Mouse (Mus musculus) gastrocnemius, adult 2 months (tissue): ENCODE data around the gene Mrps5. TPM values are rescaled to one million over a fixed set of nuclear protein-coding genes. Genes with fewer than 3 reads are reported as not detected.

Source experiments
- DNase-seq: peaks from one replicate; pipeline ENCODE4 v3.0.0; 2022
- H3K27ac ChIP-seq: fragments of 200-600 bp; 2 replicates; pipeline ENCODE4 v1.8.1; 2022; ENCODE audit warnings: mild to moderate bottlenecking
- H3K4me3 ChIP-seq: fragments of 200-600 bp; 2 replicates; pipeline ENCODE4 v1.8.1; 2022; ENCODE audit warnings: mild to moderate bottlenecking, moderate library complexity
- CTCF ChIP-seq: fragments of 200-600 bp; IDR thresholded peaks from 2 replicates; pipeline ENCODE4 v1.8.1; 2022; ENCODE audit warnings: antibody characterized with exemption, mild to moderate bottlenecking, moderate library complexity
- intact Hi-C: fragments of 180-260 bp; cut with DNase I; formaldehyde crosslinking; loops from one replicate; pipeline ENCODE4 v1.15.1; 2025
- total RNA-seq, 2 experiments: library from RNA; stranded (reverse); gene quantifications; 2 replicates each; pipeline ENCODE4 v1.2.3; 2021

Mrps5 gene
- total RNA-seq, 2 experiments from 2014 or later: 74.1 to 96.2 TPM

DNA sequence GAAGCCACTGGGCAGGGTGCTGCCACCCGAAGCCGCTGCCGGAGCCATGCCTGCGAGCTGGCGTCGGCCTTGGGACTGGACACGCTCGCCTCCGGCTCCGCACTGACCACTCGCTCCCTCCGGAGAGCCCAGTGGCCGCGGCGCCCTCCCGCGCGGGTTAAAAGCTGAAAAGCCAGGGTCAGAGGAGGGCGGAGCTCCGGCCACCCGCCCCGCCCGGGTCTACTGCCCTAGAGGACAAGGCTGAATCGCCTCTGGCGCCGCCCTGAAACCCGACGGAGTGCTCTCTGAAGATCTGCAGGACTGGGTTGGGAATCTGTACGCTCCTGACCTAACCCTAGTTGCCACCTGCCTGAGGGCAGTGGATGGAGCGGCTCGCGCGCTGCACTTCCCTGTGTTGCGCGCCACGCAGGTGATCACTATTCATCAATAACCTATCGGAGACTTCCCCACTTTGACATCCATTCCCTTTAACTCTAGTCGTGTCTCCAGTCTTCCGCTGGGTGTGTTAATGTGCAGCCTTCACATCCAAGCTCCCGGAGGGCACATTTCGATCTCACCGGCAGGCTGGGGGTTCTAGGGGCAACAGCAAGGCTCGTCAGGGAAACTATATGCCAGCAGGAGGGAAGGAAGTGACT lies 69.2 kb downstream of the Mrps5 start, which contains the start of gene Mal:
Mal (minus strand) TSS at position 610 of the 635 bp plus-strand sequence.
- no peak for TF ChIP-seq CTCF
- peak within 1 kb of the TSS; percentile 70 for H3K4me3 ChIP-seq
- intact Hi-C loops: no loop called here
- H3K27ac ChIP-seq: peak within 1 kb of the TSS; percentile 46
- DNase-seq: peak; percentile 55

Other genes with a start within 250 kb of the Mrps5 start
- gene Astl, start 248.6 kb upstream of the Mrps5 start, total RNA-seq: under 1 TPM in 1 of 2 experiments, not detected in 1; 0.25 TPM
- under 1 TPM; 0.39 to 0.69 TPM for gene Adra2b, start 224.0 kb upstream of the Mrps5 start, total RNA-seq
- gene Gpat2, start 162.0 kb upstream of the Mrps5 start, total RNA-seq: not detected
- 10 to 100 TPM; 18.8 to 26.9 TPM for gene Fahd2a, start 142.7 kb upstream of the Mrps5 start, total RNA-seq
- under 1 TPM; 0.28 to 0.31 TPM for gene Kcnip3, start 65.1 kb upstream of the Mrps5 start, total RNA-seq
- not detected for gene Prom2, start 45.8 kb upstream of the Mrps5 start, total RNA-seq
- gene Zfp661, start 128 bp upstream of the Mrps5 start, total RNA-seq: 1 to 10 TPM; 2.4 to 2.6 TPM
- 1 to 10 TPM; 1.3 TPM for gene Mal, start 69.5 kb downstream of the Mrps5 start, total RNA-seq
- gene Mall, start 142.7 kb downstream of the Mrps5 start, total RNA-seq: 1 to 10 TPM; 1.6 to 3.8 TPM
- 10 to 100 TPM; 21.5 to 23.2 TPM for gene Nphp1, start 201.7 kb downstream of the Mrps5 start, total RNA-seq
- gene Mtln, start 205.3 kb downstream of the Mrps5 start, total RNA-seq: 100 to 1,000 TPM; 120 TPM
- gene Bub1, start 244.6 kb downstream of the Mrps5 start, total RNA-seq: not detected